Mouse (Mus musculus): ENCODE measurements at regions not wholly inside any gene's neighbourhood (a gene's known extent, or its start where the extent isn't known, plus 50 kb on each side); places are given as distances from the start of the nearest gene placed in this dataset.
A peak's percentile ranks its signal among the peaks of the same experiment; 100 is the strongest.

DNA sequence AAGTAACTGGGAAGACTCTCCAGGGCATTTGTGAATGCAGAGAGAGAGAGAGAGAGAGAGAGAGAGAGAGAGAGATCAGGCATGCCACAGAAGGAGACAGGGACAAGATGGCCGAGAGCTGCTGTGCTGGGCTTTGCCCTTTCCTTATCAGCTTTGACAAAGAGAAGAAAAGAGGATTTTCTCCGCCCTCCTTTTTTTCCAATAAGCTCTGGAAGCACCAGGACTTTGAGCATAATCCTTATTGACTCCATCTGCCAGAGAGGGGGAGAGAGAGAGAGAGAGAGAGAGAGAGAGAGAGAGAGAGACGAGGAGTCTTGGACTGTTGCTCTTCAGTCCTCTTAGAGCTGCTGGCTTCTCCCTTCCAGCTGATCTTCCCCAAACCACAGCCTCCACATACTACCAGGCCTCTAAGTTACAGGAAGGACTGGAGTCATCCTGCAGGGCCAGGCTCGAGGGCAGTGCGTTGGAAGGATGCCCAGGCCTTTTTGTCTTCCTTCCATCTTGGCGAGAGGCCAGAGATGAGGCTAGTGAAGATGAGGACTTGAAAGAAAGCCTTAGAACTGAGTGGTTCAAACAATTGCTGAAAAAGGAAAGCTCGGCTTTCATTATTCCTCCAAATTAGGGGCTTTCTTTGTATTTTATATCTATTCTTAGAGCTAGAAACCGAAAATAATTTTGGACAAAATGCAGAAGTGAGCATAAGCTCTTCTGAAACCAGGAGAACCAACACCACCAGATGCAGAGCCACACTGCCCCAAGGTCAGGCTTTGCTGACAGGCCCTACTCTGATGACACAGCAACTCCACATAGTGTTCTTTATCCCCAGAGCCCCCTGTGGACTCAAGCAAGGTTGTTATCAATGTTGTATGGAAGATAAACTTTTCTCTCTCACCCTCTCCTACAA, 59.3 kb upstream of the Kcnd3 start:
- Histone ChIP-seq H3K4me2 (no peak overlapping the region), H3K4me3 (no peak overlapping the region), H3K4me1 (peaks cover 14% of the 10 kb centered on the region), H3K27ac (no peak overlapping the region), H3K9me3 (replicated peaks) (no peaks in the 10 kb centered on the region), H3K27me3 (0 out of 2 replicates have a peak, but pooled peaks cover 2% of the 10 kb centered on the region), H3K36me3 (ENCODE audit: poor library complexity, severe bottlenecking) (no peaks in the 10 kb centered on the region), H3K9ac (no peak overlapping the region)
- 32% methylated on average over 8 of the region's 8 CpGs for WGBS
- 0 out of 2 replicates have a peak, but pooled peaks have one; percentile 45 for ATAC-seq

All from forebrain, embryonic 13.5 days (tissue).